Mouse (Mus musculus) spleen, adult 2 months (tissue): ENCODE measurements around the gene Nrarp.

Source experiments
- CTCF ChIP-seq: fragments of 200-500 bp; IDR thresholded peaks from 2 replicates; pipeline ENCODE4 v1.5.1; 2011; ENCODE audit warnings: mild to moderate bottlenecking, inconsistent platforms; ENCODE audit not compliant: insufficient read depth, insufficient read length, insufficient replicate concordance; ENCODE audit errors: extremely low read depth
- POLR2A ChIP-seq: fragments of 200-500 bp; IDR thresholded peaks from 2 replicates; pipeline ENCODE4 v1.6.1; 2011; ENCODE audit warnings: low read depth, low read length, inconsistent platforms

DNA sequence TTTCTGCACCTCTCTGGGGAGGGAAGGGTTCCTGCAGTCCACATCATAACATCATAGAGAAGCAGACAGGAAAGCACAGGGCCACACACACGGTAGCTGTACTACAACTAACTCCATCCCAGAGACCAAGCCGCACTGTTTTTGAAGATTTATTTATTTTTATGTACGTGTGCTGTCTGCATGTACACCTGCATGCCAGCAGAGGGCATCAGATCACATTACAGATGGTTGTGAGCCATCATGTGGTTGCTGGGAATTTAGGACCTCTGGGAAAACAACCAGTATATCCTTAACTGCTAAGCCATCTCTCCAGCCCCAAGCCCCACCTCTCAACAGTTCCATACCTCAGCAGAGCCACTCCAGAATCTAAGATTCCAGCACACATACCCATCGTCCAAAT is 39.4 kb upstream of the Nrarp start:
- TF ChIP-seq CTCF = no peak
- no peak for TF ChIP-seq POLR2A
